Mouse (Mus musculus): ENCODE results near the gene Abhd14b. TPM values are rescaled to one million over a fixed set of nuclear protein-coding genes. Genes with fewer than 3 reads are reported as not detected.
"Not testable (repeated sequence)": the region's sequence is repeated elsewhere in the genome, so short reads cannot be mapped to it uniquely, and the experiment has no call there.

Abhd14b gene
- polyA plus RNA-seq, 1 experiment from 2014 or later = 28.3 TPM

- Histone ChIP-seq H3K27ac (ENCODE audit: low read length) (no peak overlapping the region), H3K4me1 (ENCODE audit: control insufficient read depth, insufficient read depth, low read length) (peaks cover 3% of the 10 kb centered on the region), H3K4me3 (replicated peaks; ENCODE audit: low read length) (no peak overlapping the region), H3K4me2 (ENCODE audit: low read depth, low read length) (no peak overlapping the region), H3K36me3 (ENCODE audit: control insufficient read depth, insufficient read depth, low read length) (peaks cover 28% of the 10 kb centered on the region), H3K9me3 (replicated peaks; ENCODE audit: control insufficient read depth, low read length) (no peaks in the 10 kb centered on the region), H3K9ac (ENCODE audit: low read length) (no peak overlapping the region), H3K27me3 (ENCODE audit: control insufficient read depth, insufficient read depth, low read length) (no peaks in the 10 kb centered on the region)
- no peak for ATAC-seq (ENCODE audit: insufficient read depth, low FRiP score)
- WGBS = 96% methylated on average over 10 of the region's 10 CpGs
Observed at GRCm38 (mm10) chr9:106483136-106483535, 35.9 kb downstream of the Abhd14b start.

- no peaks in the 10 kb centered on the region for H3K4me1 ChIP-seq (ENCODE audit: control insufficient read depth, insufficient read depth, low read length)
- WGBS = 92% methylated on average over 17 of the region's 17 CpGs
- peaks cover 28% of the 10 kb centered on the region for H3K36me3 ChIP-seq (ENCODE audit: control insufficient read depth, insufficient read depth, low read length)
- no peaks in the 10 kb centered on the region for H3K27me3 ChIP-seq (ENCODE audit: control insufficient read depth, insufficient read depth, low read length)
- no peak overlapping the region for H3K4me2 ChIP-seq (ENCODE audit: low read depth, low read length)
- H3K4me3 ChIP-seq (replicated peaks; ENCODE audit: low read length) = no peak overlapping the region
- ATAC-seq (ENCODE audit: insufficient read depth, low FRiP score) = no peak
- no peaks in the 10 kb centered on the region for H3K9me3 ChIP-seq (replicated peaks; ENCODE audit: control insufficient read depth, low read length)
- H3K9ac ChIP-seq (ENCODE audit: low read length) = no peak overlapping the region
- H3K27ac ChIP-seq (ENCODE audit: low read length) = no peak overlapping the region
Observed at GRCm38 (mm10) chr9:106483606-106484005, 36.3 kb downstream of the Abhd14b start.

GRCm38 (mm10) chr9:106485076-106485475, 37.8 kb downstream of the Abhd14b start:
- H3K27ac ChIP-seq (ENCODE audit: low read length) = no peak overlapping the region
- no peaks in the 10 kb centered on the region for H3K27me3 ChIP-seq (ENCODE audit: control insufficient read depth, insufficient read depth, low read length)
- H3K4me2 ChIP-seq (ENCODE audit: low read depth, low read length) = no peak overlapping the region
- no peak overlapping the region for H3K9ac ChIP-seq (ENCODE audit: low read length)
- H3K36me3 ChIP-seq (ENCODE audit: control insufficient read depth, insufficient read depth, low read length) = peaks cover 28% of the 10 kb centered on the region
- H3K4me1 ChIP-seq (ENCODE audit: control insufficient read depth, insufficient read depth, low read length) = no peaks in the 10 kb centered on the region
- no peaks in the 10 kb centered on the region for H3K9me3 ChIP-seq (replicated peaks; ENCODE audit: control insufficient read depth, low read length)
- WGBS = 80% methylated on average over 10 of the region's 10 CpGs
- no peak overlapping the region for H3K4me3 ChIP-seq (replicated peaks; ENCODE audit: low read length)
- ATAC-seq (ENCODE audit: insufficient read depth, low FRiP score) = no peak; the same call in 1 of the 2 replicates

- ATAC-seq (ENCODE audit: insufficient read depth, low FRiP score); H3K4me3 ChIP-seq (replicated peaks; ENCODE audit: low read length); H3K9me3 ChIP-seq (replicated peaks; ENCODE audit: control insufficient read depth, low read length); H3K4me2 ChIP-seq (ENCODE audit: low read depth, low read length); H3K27ac ChIP-seq (ENCODE audit: low read length); H3K4me1 ChIP-seq (ENCODE audit: control insufficient read depth, insufficient read depth, low read length); H3K27me3 ChIP-seq (ENCODE audit: control insufficient read depth, insufficient read depth, low read length); H3K9ac ChIP-seq (ENCODE audit: low read length): not testable (repeated sequence)
- peaks cover 22% of the 10 kb centered on the region; the same call in 1 of the 2 replicates for H3K36me3 ChIP-seq (ENCODE audit: control insufficient read depth, insufficient read depth, low read length)
- WGBS = 79% methylated on average over 6 of the region's 6 CpGs
Observed at GRCm38 (mm10) chr9:106487602-106488001, 40.3 kb downstream of the Abhd14b start.

- H3K9ac ChIP-seq (ENCODE audit: low read length) = no peak within 1 kb of the TSS
- ATAC-seq (ENCODE audit: insufficient read depth, low FRiP score) = no peak
- H3K4me2 ChIP-seq (ENCODE audit: low read depth, low read length) = no peak within 1 kb of the TSS
- H3K9me3 ChIP-seq (replicated peaks; ENCODE audit: control insufficient read depth, low read length) = no peaks in the 10 kb centered on the region
- H3K4me3 ChIP-seq (replicated peaks; ENCODE audit: low read length) = no peak within 1 kb of the TSS
- H3K27ac ChIP-seq (ENCODE audit: low read length) = no peak within 1 kb of the TSS
- no peaks in the 10 kb centered on the region for H3K36me3 ChIP-seq (ENCODE audit: control insufficient read depth, insufficient read depth, low read length)
- WGBS = 93% methylated on average over 6 of the region's 6 CpGs
- no peaks in the 10 kb centered on the region for H3K4me1 ChIP-seq (ENCODE audit: control insufficient read depth, insufficient read depth, low read length)
- H3K27me3 ChIP-seq (ENCODE audit: control insufficient read depth, insufficient read depth, low read length) = no peaks in the 10 kb centered on the region
Observed at GRCm38 (mm10) chr9:106499667-106500066, 52.4 kb downstream of the Abhd14b start, which contains the start of gene Iqcf1. Iqcf1 (plus strand) TSS chr9:106499967.

GRCm38 (mm10) chr9:106501846-106502245, 54.6 kb downstream of the Abhd14b start:
- H3K4me3 ChIP-seq (replicated peaks; ENCODE audit: low read length) = no peak overlapping the region
- H3K27me3 ChIP-seq (ENCODE audit: control insufficient read depth, insufficient read depth, low read length) = no peaks in the 10 kb centered on the region
- H3K9ac ChIP-seq (ENCODE audit: low read length) = no peak overlapping the region
- no peak for ATAC-seq (ENCODE audit: insufficient read depth, low FRiP score)
- 85% methylated on average over 22 of the region's 22 CpGs for WGBS
- no peak overlapping the region for H3K4me2 ChIP-seq (ENCODE audit: low read depth, low read length)
- H3K4me1 ChIP-seq (ENCODE audit: control insufficient read depth, insufficient read depth, low read length) = no peaks in the 10 kb centered on the region
- no peaks in the 10 kb centered on the region for H3K9me3 ChIP-seq (replicated peaks; ENCODE audit: control insufficient read depth, low read length)
- no peak overlapping the region for H3K27ac ChIP-seq (ENCODE audit: low read length)
- no peaks in the 10 kb centered on the region for H3K36me3 ChIP-seq (ENCODE audit: control insufficient read depth, insufficient read depth, low read length)

Other genes with a start within 250 kb of the Abhd14b start
- gene Ppm1m, start 247.7 kb upstream of the Abhd14b start, polyA plus RNA-seq (2015; fragmentation: Nextera tagmentation; extraction: Ambion mirVana) = 35.1 and 36.0 TPM in 2 replicates
- 54.9 and 57.8 TPM in 2 replicates for gene Twf2, start 244.4 kb upstream of the Abhd14b start, polyA plus RNA-seq (2015; fragmentation: Nextera tagmentation; extraction: Ambion mirVana)
- gene Tlr9, start 224.9 kb upstream of the Abhd14b start, polyA plus RNA-seq (2015; fragmentation: Nextera tagmentation; extraction: Ambion mirVana) = 0.09 TPM in 2 replicates
- 131 and 135 TPM in 2 replicates for gene Alas1, start 198.8 kb upstream of the Abhd14b start, polyA plus RNA-seq (2015; fragmentation: Nextera tagmentation; extraction: Ambion mirVana)
- 22.2 and 24.5 TPM in 2 replicates for gene Poc1a, start 166.4 kb upstream of the Abhd14b start, polyA plus RNA-seq (2015; fragmentation: Nextera tagmentation; extraction: Ambion mirVana)
- gene Dusp7, start 78.8 kb upstream of the Abhd14b start, polyA plus RNA-seq (2015; fragmentation: Nextera tagmentation; extraction: Ambion mirVana) = 14.2 and 14.5 TPM in 2 replicates
- 747 and 881 TPM in 2 replicates for gene Rpl29, start 18.0 kb upstream of the Abhd14b start, polyA plus RNA-seq (2015; fragmentation: Nextera tagmentation; extraction: Ambion mirVana)
- 43.4 and 44.3 TPM in 2 replicates for gene Acy1, start 9.1 kb upstream of the Abhd14b start, polyA plus RNA-seq (2015; fragmentation: Nextera tagmentation; extraction: Ambion mirVana)
- 49.5 and 50.4 TPM in 2 replicates for gene Abhd14a, start 219 bp downstream of the Abhd14b start, polyA plus RNA-seq (2015; fragmentation: Nextera tagmentation; extraction: Ambion mirVana)
- 39.4 and 42.5 TPM in 2 replicates for gene Pcbp4, start 5.8 kb downstream of the Abhd14b start, polyA plus RNA-seq (2015; fragmentation: Nextera tagmentation; extraction: Ambion mirVana)
- 0.19 and 0.26 TPM in 2 replicates for gene Gpr62, start 18.5 kb downstream of the Abhd14b start, polyA plus RNA-seq (2015; fragmentation: Nextera tagmentation; extraction: Ambion mirVana)
- gene Rrp9, start 28.5 kb downstream of the Abhd14b start, polyA plus RNA-seq (2015; fragmentation: Nextera tagmentation; extraction: Ambion mirVana) = 40.8 and 42.6 TPM in 2 replicates
- gene Parp3, start 29.5 kb downstream of the Abhd14b start, polyA plus RNA-seq (2015; fragmentation: Nextera tagmentation; extraction: Ambion mirVana) = 6.2 and 6.7 TPM in 2 replicates
- gene Iqcf1, start 52.5 kb downstream of the Abhd14b start, polyA plus RNA-seq (2015; fragmentation: Nextera tagmentation; extraction: Ambion mirVana) = not detected in 2 replicates
- gene Iqcf5, start 67.1 kb downstream of the Abhd14b start, polyA plus RNA-seq (2015; fragmentation: Nextera tagmentation; extraction: Ambion mirVana) = not detected in 2 replicates
- gene Iqcf3, start 114.2 kb downstream of the Abhd14b start, polyA plus RNA-seq (2015; fragmentation: Nextera tagmentation; extraction: Ambion mirVana) = not detected in 2 replicates
- not detected in 2 replicates for gene Iqcf4, start 123.5 kb downstream of the Abhd14b start, polyA plus RNA-seq (2015; fragmentation: Nextera tagmentation; extraction: Ambion mirVana)
- not detected in 2 replicates for gene Iqcf6, start 179.1 kb downstream of the Abhd14b start, polyA plus RNA-seq (2015; fragmentation: Nextera tagmentation; extraction: Ambion mirVana)
- gene Grm2, start 208.6 kb downstream of the Abhd14b start, polyA plus RNA-seq (2015; fragmentation: Nextera tagmentation; extraction: Ambion mirVana) = 0.08 TPM in 1 of 2 replicates, not detected in the other
- gene Tex264, start 238.5 kb downstream of the Abhd14b start, polyA plus RNA-seq (2015; fragmentation: Nextera tagmentation; extraction: Ambion mirVana) = 53.4 and 60.5 TPM in 2 replicates